Mouse (Mus musculus) megakaryocyte progenitor cell, adult 5-6 weeks (primary cell): ENCODE results near the gene Gnas. TPM values are rescaled to one million over a fixed set of nuclear protein-coding genes. Genes with fewer than 3 reads are reported as not detected.

Source experiments
- ATAC-seq: replicated peaks from 2 replicates; pipeline ENCODE4 v1.8.0; 2016; ENCODE audit warnings: mild to moderate bottlenecking, moderate TSS enrichment, inconsistent platforms; ENCODE audit not compliant: poor library complexity
- total RNA-seq, 2 experiments: library from RNA; stranded (forward) in 1 of 2; stranded (reverse) in 1 of 2; fragments of 157-497, 149-512 nt in 1 of 2; fragments of 200-1000 nt in 1 of 2; gene quantifications; 2 replicates each; pipeline versions ENCODE4 v1.2.3 to v1.2.4; 2015 to 2017

Gnas gene
- 564 and 566 TPM in 2 replicates for total RNA-seq (2015)
- 218 and 221 TPM in 2 replicates for total RNA-seq (2017)

DNA sequence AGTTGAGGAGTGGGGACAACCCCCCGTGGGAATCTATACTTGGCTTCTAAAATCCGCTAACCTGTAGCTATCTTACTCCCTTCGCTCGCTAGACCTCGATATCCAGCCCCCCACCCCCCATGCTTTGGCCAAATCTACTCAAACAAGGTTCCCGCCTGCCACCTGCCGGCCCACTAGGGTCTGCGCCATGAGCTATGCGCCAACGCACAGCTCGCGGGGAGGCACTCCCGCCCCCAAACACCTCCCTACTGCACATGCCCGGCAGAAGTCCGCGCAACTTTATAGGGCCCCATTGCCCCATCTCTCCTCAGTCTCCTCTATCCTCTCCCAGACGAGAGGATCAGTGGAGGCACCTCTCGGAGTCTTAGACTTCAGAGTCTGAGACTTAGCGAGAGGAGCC, at the start of gene Gnas:
TSS of gene Gnas (plus strand) at position 310 of the 400 bp plus-strand sequence.
- peak; percentile 69 for ATAC-seq

DNA sequence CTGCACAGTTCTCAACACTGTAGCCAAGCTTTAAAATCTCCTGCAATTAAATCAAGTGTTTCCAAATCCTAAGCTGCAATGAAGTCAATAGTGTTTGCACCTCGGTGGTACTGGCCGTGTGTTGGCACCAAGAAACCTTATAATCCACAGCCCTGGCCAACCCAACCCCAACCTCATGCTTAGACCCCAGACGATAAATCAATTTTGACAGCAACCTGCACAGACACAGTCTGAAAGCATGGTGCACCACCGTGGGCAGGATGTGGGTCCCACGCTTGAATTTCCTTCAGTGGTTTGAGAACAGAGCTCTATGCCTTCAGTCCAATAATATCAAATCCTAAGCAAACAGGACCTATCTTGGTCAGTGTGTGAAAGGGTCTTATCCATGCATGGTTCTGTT, 41.7 kb upstream of the Gnas start:
- no peak for ATAC-seq

DNA sequence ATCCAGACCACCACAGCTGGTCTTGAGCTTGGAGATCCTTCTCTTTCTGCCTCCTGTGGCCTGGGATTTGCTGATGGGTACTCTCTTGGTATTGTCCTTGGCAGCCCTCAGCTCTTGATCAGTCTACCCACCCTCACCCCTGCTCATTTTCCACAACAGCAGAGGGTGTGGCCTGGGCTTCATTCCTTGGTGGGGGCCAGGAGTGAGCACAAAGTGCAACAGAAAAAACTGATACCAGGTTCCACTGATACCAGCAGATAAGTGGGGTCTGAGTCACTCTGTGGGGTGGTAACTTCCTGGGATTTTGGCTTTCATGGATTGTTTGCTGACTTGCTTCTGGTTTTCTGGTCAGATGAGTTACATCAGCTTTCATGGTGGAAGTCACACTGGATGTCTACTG, 32.2 kb upstream of the Gnas start:
- no peak for ATAC-seq

DNA sequence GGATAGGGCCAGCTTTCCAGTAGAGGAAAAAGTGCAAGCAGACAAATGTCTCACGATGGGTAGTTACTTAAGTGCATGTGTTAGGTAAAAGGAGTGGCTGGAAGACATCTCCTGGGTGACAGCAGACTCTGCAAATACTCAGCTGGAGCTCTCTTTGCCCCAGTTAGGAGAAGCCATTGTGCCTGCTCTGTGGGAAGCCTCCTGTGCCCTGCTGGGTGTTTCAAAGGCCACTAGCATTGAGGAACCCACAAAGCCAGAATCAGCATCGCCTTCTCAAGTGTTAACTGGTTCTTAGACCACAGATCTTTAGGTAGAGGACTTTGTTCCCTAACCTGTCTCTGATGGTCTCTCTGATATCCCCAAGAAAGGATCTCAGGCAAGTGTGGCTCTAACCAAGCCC, 26.8 kb upstream of the Gnas start:
- ATAC-seq = no peak

DNA sequence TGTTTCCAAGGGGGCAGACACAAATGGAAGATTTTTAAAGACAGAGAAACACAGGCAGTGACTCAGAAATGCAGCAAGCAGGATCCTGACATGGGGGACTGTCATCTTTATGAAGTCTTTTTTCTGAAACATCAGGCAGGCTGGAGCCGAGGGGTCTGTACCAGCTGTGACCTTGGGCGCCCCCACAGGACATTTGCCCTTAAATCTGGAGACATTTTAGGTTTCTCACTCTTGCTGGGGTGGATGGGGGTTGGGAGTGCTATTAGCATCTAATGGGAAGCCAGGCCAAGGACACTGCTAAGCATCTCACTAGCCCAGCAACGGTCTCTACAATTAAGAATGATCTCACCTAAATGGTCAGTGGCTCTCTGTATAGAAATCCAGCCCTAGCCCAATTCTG, 24.1 kb upstream of the Gnas start:
- ATAC-seq = no peak

DNA sequence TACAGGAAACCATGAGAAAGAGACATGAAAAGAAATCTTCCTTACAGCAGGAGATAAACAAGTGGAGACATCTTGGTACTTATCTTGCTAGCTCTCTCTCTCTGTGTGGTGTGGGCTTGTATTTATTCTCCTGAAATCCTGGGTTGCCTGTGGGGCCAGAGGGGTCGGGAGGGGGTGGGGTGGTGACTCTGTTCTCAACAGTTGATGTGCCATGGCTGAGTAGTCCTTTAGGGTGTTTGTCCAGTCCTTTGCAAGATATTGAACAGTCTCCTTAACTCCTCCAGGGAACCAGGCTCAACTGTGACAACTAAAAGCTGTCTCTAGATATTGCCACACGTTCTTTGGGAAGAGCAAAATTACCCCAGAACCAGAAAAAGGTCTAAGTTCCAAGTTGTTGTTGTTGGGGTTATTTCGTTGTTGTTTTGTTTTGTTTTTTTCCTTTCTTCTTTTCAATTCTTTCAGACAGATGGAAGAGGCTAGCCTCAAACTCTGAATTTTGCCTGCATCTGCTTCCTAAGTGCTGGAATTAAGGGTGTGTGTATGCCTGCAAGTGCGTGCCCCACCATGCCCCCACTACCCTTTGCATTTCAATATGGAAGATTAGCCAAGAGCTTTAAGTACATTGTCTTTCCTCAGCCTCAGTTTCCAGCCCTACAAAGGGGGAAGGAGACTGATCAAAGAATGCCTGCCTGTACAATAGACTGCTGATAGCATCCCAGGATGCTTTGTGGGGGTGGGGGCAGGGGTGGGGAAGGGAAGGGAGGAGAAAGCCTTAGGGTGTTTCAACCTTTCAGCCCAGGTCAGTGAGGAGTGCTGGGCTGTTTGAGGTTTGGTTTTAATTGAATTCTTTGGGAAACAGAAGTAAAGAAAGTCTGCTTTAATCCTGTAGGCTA, 23.0 kb upstream of the Gnas start:
- no peak for ATAC-seq

DNA sequence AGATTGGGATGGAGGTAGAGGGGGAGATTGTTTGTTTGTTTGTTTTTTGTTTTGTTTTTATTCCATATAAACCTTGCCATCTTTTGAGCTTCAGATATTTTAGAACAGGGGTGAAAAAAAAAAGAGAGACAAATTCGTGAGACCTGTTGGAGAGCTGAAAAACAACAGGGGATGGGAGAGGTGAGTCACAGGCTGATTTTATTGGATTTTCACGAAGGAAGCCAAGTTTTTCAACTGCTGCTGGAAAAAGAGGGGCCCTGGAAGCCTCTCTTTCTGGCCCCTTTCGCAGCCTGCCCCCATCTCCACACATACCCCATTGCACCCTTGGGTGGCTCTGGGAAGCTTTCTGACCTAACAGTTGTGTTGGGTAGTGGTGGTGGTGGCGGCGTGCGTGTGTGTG, 22.3 kb upstream of the Gnas start:
- ATAC-seq = no peak

DNA sequence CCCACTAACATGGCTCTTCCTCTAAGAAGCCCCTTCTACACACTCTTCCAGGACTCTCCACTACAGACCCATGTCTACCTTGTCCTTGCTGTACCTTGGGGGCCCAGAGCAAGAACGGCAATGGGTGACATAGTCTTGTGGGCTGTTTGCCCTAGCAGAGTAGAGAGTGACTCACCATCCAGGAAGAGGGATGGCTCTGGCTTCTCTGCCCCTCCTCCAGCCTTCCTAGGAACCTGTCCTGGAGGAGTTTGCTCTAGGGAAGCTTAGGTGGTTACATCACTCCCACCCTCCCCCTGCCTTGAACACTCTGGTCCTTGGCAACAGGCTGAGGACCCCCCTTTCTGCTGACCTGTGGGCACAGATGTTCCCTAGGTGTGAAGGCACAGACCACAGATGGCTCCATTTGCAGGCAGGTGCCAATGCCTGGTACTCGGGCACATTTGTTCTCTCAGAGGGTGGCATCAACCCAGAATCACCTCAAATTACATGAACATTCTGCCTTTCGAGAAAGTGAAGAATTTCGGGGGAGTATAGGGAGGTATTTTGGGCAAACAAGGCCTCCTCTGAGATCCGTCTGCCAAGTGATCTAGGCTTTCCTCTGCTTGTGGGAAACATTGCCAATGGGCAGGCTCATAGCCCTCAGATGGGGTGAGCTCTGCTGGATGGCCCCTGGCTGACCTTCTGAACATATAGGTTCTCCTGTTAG, 20.9 kb upstream of the Gnas start:
- no peak for ATAC-seq

DNA sequence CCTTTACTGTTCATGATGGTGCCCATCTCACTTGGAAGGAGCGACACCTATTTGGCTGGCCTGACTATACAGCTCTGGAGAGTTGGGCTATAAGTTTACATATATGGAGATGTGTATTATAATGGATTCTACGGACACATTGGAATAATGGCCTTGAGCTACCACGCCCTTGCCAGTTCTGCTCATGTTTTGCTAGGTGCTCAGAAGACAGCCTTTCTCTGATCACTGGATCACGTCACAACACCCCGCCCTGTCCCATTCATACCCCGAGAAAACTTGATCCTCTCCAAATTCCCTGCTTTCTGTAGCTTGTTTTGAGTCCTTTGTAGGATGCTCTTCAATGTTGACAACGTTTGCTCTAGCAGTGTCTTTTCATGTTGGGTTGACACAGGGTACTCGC, 19.9 kb upstream of the Gnas start:
- ATAC-seq = no peak

DNA sequence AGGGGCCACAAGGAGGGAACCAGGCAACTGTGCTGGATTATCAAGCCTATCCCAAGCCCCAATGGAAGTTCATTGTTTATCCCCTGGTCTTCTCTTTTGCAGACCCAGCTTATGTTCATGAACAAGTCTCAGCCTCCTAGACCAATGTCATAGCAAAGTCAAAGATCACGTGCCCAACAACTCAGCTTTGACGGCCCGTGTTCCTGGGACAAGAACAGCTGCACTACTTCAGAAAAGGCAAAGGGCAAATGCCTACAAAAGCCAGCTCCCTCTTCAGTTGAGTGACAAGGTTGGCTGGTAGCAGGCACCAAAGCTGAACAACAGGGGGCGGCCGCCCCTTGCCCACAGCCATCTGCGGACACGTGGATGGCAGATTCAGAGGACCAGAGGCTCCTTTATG, 13.7 kb upstream of the Gnas start:
- ATAC-seq = no peak

DNA sequence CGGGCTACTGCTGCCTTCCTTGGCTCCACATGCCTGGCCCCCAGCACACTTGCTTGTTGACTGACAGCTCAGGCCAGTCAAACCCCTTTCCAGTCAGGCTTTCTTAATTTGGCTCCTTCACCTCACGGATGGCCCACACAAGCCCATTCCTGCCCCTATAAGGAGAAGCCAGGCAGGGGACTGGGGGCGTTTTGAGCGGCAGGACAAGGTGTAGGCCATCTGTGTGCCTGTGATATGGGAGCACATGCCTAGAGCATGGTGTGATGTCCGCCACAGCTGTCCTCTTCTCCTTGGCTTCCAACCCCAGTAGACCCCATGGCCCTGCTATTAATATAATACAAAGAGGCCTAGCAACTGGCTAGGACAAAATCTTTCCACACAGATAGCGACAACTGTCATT, 12.7 kb upstream of the Gnas start:
- no peak for ATAC-seq

DNA sequence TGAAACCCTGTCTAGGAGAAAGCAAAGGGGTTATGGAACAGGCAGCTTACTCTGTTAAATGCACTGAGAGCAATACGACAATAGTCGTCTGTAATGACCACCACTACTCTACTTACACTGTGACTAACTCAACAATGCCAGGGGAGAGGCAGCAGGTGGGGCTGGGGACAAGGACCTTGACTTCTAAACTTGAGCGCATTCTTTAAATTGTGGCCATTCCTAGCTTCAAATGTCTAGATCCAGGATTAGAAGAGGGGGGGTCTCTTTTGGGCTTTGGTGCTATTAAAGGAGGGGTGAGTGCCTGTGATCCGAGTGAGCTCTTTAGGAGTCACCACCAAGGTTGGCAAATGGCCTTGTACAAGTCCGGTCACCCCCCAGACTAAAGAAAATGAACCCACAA, 11.0 kb upstream of the Gnas start:
- no peak for ATAC-seq

DNA sequence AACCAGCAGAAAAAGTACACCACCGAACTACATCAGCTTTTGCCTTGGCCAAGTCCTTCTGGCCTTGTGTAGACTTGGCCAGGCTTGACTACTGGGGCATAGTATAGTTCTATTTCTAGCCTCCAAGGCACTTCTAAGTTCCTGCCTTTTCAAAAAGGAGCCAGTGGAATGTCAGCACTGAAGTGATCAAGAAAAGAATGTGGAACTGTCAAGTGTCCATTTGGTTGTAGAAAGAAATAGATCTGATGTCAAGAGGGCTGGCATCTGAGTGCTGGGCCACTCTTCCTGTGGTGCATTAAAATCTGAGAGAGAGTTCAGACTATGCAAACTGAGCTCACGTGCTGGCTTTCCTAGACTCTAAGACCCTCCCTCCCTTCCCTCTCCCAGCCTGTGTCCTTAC, 10.2 kb upstream of the Gnas start:
- no peak for ATAC-seq

DNA sequence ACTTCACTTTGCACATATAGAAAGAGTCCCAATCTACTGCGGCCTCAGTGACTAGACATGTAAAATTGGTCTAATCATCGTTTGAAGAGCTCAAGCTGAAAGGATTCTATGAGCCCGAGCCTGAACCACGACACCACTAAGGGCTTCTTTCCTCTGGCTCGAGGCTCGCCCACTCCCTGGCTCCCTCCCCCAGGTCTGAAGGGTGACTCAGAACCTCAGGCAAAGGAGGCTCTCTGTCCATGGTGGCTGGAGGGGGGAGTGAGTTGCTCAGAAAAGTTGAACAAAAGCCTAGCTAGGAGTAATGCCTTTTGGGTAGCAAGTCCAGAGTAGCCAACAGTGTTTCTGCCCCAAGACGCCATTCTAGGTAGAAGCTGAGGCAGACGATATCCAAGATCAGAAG, 4.3 kb upstream of the Gnas start:
- ATAC-seq = no peak

DNA sequence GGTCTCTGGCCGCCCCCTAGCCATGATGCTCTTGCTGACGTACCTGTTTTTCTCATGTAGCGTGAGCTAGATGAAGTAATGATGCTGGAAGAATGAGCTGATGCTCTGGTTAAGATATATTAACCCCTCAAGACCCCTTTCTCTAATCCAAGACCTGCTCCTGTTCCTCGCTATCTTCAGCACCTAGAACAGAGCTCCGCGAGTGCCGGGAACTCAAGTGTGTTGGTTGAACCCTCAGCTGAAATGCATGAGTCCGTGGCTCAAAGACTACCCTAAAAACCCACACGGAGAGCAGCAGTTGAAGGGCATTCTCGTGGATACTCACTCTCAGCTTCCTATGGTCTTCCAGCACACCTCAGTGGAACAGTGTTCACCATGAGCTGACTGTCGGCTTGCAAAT, 779 bp upstream of the Gnas start:
- ATAC-seq = no peak

DNA sequence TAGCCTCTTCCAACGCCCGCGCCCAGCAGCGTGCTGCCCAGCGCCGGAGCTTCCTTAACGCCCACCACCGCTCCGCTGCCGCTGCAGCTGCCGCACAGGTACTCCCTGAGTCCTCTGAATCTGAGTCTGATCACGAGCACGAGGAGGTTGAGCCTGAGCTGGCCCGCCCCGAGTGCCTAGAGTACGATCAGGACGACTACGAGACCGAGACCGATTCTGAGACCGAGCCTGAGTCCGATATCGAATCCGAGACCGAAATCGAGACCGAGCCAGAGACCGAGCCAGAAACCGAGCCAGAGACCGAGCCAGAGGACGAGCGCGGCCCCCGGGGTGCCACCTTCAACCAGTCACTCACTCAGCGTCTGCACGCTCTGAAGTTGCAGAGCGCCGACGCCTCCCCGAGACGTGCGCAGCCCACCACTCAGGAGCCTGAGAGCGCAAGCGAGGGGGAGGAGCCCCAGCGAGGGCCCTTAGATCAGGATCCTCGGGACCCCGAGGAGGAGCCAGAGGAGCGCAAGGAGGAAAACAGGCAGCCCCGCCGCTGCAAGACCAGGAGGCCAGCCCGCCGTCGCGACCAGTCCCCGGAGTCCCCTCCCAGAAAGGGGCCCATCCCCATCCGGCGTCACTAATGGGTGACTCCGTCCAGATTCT, 812 bp downstream of the Gnas start:
- no peak for ATAC-seq

DNA sequence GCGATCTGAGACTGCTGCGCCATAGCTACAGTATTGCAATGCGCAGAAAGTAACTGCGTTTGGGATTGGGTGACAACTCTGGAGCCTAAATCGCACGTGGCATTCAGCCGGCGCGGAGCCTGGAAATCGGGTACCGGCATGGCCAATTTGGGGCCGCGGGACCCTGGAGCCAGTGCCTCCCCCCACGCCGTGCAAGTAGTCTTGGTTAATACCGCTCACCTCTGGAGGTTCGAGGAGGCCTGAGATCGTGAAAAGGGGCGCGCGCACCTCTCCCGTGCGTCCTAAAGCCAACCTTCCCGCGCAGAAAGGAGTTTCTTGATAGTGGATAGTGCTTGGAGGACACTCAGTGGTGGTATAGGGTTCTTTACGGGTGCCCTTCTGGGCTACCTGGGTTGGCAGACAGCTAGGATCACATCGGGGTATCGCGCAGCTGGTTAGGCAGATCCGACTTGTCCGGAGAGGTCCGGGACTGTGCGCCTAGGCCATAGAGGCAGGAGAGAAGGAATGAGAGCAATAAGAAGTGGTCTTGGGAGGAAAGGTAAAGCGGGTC, 1.9 kb downstream of the Gnas start:
- no peak for ATAC-seq

DNA sequence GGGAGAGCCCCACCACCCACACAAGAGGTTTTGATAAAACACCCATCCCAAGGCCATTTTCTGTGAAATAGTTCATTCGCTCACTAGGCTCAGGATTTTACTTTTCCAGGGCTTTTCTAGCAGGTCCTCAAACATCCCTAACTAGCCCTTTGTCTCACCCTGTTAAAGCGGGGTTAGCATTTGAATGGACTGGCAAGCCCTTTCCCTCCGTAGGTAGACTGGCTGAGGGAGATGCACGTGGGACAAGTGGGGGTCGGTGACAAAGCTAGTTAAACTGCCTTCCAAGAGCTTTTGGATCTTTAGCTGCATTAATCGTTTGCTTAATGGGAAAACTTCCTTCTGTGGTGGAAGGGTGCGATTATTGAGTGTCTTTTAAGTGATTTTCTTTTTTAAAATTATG, 3.8 kb downstream of the Gnas start:
- ATAC-seq = no peak

DNA sequence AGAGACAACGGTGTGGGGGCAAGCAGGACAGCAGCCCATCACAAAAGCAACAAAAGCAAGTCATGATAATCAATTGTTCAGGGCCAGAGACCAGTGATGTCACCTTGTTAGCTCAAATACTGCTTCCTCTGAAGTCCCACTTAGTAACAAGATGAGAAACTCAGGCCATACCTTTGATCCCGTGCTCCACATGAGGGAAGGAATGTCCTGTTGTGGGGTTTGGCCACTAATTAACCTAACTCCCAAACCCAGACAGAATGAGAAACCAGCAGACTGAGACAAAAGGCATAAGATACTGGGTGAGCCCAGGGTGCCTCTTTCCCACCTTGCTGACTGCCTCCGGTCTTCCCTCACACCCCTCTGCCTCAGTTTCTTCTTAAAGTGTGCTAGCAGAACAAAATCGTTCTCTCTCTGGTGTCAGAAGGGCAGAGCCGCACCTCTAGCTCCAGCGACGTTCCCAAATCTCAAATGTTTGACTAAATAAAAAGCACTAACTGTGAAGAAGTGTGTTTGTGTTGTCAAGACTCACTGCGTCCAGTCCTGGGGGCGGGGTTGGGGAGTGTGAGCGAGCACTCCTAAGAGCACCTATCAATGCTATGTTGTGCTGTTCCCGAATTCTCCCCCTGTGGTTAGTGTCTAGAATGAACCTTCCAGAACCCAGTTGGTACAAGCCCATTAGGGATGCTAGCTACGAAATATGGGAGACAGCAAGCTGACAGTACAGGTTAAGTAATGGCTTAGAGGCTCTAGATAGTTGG, 4.7 kb downstream of the Gnas start:
- ATAC-seq = no peak

DNA sequence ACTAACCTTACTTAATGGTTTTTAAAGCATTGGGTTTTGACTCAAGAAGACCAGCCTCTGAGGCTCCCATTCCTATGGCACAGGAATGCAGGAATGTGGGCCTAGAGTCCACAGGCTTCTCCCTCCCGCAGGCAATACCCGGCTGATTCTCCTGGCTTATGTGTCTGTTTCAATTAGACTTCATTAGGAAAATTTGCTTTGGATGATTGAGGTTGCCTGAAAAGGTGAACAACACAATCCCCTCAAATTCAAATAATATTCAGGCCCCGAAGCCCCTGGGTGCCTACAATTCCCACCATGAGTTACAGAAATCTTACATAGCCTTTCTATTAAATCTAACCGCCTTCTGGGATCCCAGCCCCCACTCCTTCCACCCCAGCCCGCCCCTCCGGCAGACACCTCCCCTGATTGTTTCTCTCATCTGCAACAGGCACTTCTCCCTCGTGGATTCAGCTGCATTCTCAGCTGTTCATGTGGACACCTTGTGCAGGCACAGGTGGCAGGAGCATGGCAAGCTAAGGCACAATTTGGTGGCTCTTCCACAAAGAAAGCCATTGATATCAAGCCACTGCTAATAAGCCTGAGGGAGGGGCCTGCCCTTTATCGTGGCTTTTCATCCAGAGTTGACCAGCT, 7.0 kb downstream of the Gnas start:
- ATAC-seq = no peak

DNA sequence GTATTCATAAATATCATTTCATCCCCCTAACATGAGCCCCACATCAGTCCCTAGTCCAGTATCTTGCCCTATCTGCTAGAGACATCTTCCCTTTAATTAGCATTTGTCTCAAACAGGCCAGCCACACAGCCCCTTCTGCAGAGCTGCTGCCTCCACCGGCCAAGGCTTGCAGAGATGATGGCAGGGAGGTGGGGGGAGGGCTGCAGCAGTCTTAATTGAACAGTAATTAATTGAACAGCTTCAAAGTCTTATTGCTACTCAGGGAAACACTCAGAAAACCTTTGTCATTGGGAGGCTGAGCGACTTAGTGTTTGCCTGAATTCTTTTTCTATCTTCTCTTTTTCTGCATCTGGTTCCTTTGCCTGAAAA, 7.5 kb downstream of the Gnas start:
- no peak for ATAC-seq
